Mouse (Mus musculus) heart, adult 2 months (tissue): ENCODE measurements around the gene Map2k5. TPM values are rescaled to one million over a fixed set of nuclear protein-coding genes. Genes with fewer than 3 reads are reported as not detected.

ENCODE experiments used
- DNase-seq, 2 experiments: peaks; one replicate each; pipeline ENCODE4 v3.0.0; 2021
- H3K27ac ChIP-seq: fragments of 200-600 bp; 2 replicates; pipeline ENCODE4 v1.8.1; 2022
- H3K27me3 ChIP-seq: fragments of 200-500 bp; 2 replicates; pipeline ENCODE4 v1.6.1; 2012; ENCODE audit warnings: mild to moderate bottlenecking, low read length, inconsistent platforms, mixed read lengths; ENCODE audit not compliant: control insufficient read depth, insufficient read depth
- H3K36me3 ChIP-seq: fragments of 200-500 bp; 2 replicates; pipeline ENCODE4 v1.6.1; 2012; ENCODE audit warnings: low read length, inconsistent platforms; ENCODE audit not compliant: control insufficient read depth, insufficient read depth
- H3K4me1 ChIP-seq: fragments of 200-500 bp; 2 replicates; pipeline ENCODE4 v1.6.1; 2011; ENCODE audit warnings: low read length; ENCODE audit not compliant: control insufficient read depth, insufficient read depth
- H3K4me3 ChIP-seq: fragments of 200-600 bp; 2 replicates; pipeline ENCODE4 v1.8.1; 2022
- H3K79me2 ChIP-seq: fragments of 200-500 bp; replicated peaks from 2 replicates; pipeline ENCODE4 v1.6.1; 2012; ENCODE audit warnings: mild to moderate bottlenecking, inconsistent platforms, low read length, moderate library complexity, mixed read lengths; ENCODE audit not compliant: control insufficient read depth, insufficient read depth
- H3K9ac ChIP-seq: fragments of 200-500 bp; 2 replicates; pipeline ENCODE4 v1.6.1; 2012; ENCODE audit warnings: low read depth, mild to moderate bottlenecking, control low read depth, inconsistent platforms, low read length, mixed read lengths
- CTCF ChIP-seq: fragments of 200-600 bp; IDR thresholded peaks from 2 replicates; pipeline ENCODE4 v1.8.1; 2022; ENCODE audit warnings: antibody characterized with exemption, mild to moderate bottlenecking, moderate library complexity
- EP300 ChIP-seq: fragments of 200-500 bp; IDR thresholded peaks from 2 replicates; pipeline ENCODE4 v1.6.1; 2011; ENCODE audit warnings: low read depth, low read length, control low read depth; ENCODE audit not compliant: insufficient read depth
- POLR2A ChIP-seq: fragments of 200-500 bp; IDR thresholded peaks from 2 replicates; pipeline ENCODE4 v1.6.1; 2011; ENCODE audit warnings: mild to moderate bottlenecking, low read depth, low read length, control low read depth; ENCODE audit not compliant: insufficient read depth
- WGBS: fragments of 180-500 bp; shearing (Covaris S2); methylation state at CpG from one replicate; pipeline ENCODE4 v1.1.7; 2018; 5-methylcytosine and 5-hydroxymethylcytosine counted together
- intact Hi-C: fragments of 180-260 bp; cut with DNase I; formaldehyde crosslinking; loops from one replicate; pipeline ENCODE4 v1.15.1; 2025
- polyA plus RNA-seq: library from polyadenylated mRNA; depleted of rRNA; stranded (reverse); fragments of >200 nt; gene quantifications from 2 replicates; pipeline ENCODE4 v1.2.3, GENCODE M21; 2012
- total RNA-seq, 2 experiments: library from RNA; stranded (reverse); gene quantifications; 2 replicates each; pipeline ENCODE4 v1.2.3; 2021

Gene Map2k5
- total and polyA plus RNA-seq, 3 experiments: 17.9 to 31.8 (median 20.7) TPM

DNA sequence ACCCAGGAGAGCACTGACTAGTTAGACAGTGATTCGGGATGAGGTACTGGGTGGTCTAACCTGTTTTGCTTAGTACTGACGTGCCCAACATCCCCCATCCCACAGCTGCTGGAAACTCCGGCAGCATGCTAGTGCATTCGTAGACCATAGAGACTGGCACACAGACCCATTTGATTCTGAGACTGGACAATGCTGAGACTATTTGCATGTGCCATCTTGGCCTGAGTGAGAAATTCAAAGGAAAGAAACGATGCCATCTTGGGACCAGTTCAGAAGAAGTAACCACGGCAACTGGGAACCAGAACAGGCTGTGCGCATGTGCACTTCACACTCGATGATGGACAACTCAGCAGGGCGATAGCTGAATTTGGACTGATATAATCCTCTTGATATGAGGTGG, 93.3 kb downstream of the Map2k5 start:
- Histone ChIP-seq H3K9ac (no peak overlapping the region), H3K27ac (no peak overlapping the region), H3K4me3 (no peak overlapping the region), H3K79me2 (no peaks in the 10 kb centered on the region), H3K27me3 (no peaks in the 10 kb centered on the region), H3K36me3 (no peaks in the 10 kb centered on the region), H3K4me1 (no peaks in the 10 kb centered on the region)
- no peak for DNase-seq
- intact Hi-C loops: no loop called here
- TF ChIP-seq POLR2A (no peak), EP300 (no peak), CTCF (no peak)
- WGBS: 93% methylated on average over 9 of the region's 9 CpGs

DNA sequence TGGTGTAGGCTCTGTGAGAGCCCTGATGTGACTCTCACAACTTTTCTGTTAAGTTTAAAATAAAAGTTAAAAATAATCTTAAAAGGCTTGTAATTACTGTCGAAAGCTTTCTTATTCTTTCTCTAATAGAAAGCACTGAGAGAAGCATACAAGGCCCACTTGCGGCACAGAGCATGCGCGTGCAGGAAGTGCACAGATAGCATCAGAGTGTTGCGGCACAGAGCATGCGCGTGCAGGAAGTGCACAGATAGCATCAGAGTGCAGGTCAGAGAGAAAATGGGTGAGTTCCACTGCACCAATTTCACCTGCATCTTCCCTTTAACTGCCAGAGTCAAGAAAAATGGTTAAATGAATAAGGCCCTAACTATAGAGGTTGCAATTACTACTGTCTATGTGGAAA, 95.7 kb downstream of the Map2k5 start:
- intact Hi-C loops: no loop called here
- Histone ChIP-seq H3K9ac (no peak overlapping the region), H3K4me1 (no peaks in the 10 kb centered on the region), H3K79me2 (no peaks in the 10 kb centered on the region), H3K27ac (no peak overlapping the region), H3K27me3 (no peaks in the 10 kb centered on the region), H3K36me3 (no peaks in the 10 kb centered on the region), H3K4me3 (no peak overlapping the region)
- TF ChIP-seq CTCF (no peak), POLR2A (no peak), EP300 (no peak)
- DNase-seq: no peak
- 92% methylated on average over 7 of the region's 7 CpGs for WGBS

DNA sequence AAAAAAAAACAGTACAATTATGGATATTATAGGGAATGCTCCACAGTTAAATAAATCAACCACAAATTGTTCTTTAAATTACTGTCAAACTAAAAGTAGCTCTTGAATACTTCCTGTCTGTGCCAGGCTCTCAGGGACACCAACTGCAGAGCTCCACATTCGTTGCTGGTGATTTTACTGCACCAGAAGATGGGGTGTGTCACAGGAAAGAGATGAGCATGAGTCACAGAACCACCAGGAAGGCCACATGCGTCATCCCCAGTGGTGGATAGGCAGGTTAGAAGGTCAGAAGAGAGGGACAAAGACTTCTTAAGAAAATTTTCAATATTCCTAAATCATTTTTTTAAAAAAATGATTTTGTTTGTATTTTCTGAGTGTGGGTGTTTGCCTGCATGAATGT, 96.6 kb downstream of the Map2k5 start:
- H3K36me3 ChIP-seq: no peaks in the 10 kb centered on the region
- H3K4me3 ChIP-seq: no peak overlapping the region
- no peaks in the 10 kb centered on the region for H3K79me2 ChIP-seq
- H3K9ac ChIP-seq: no peak overlapping the region
- 51% methylated on average over 2 of the region's 2 CpGs for WGBS
- H3K27ac ChIP-seq: no peak overlapping the region
- intact Hi-C loops: no loop called here
- H3K27me3 ChIP-seq: no peaks in the 10 kb centered on the region
- H3K4me1 ChIP-seq: no peaks in the 10 kb centered on the region
- DNase-seq: no peak
- no peak for TF ChIP-seq EP300
- no peak for TF ChIP-seq POLR2A
- TF ChIP-seq CTCF: no peak

DNA sequence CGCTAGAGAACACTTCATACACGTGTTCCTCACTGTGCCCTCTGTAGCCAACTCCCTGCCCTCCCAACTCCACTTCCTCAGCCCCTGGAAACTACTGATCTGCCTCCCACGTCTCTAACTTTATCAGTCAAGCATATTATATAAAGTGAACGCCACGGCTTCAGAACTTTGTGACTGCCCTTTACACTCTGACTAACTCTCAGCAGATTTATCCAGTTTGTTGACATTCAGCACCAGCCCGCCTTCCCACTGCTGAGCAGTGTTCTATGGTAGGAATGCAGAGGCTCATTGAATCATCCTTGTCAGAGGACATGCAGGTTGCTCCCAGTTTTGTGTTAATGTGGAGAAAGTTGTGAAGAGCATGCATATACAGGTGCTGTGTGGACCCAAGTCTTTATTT, 103.9 kb downstream of the Map2k5 start:
- H3K27ac ChIP-seq: no peak overlapping the region
- H3K4me1 ChIP-seq: no peaks in the 10 kb centered on the region
- H3K36me3 ChIP-seq: no peaks in the 10 kb centered on the region
- 73% methylated on average over 6 of the region's 6 CpGs for WGBS
- H3K4me3 ChIP-seq: no peak overlapping the region
- TF ChIP-seq EP300 (no peak), CTCF (no peak), POLR2A (no peak)
- H3K79me2 ChIP-seq: no peaks in the 10 kb centered on the region
- no peak for DNase-seq
- intact Hi-C loops: no loop called here
- no peaks in the 10 kb centered on the region for H3K27me3 ChIP-seq
- no peak overlapping the region for H3K9ac ChIP-seq

DNA sequence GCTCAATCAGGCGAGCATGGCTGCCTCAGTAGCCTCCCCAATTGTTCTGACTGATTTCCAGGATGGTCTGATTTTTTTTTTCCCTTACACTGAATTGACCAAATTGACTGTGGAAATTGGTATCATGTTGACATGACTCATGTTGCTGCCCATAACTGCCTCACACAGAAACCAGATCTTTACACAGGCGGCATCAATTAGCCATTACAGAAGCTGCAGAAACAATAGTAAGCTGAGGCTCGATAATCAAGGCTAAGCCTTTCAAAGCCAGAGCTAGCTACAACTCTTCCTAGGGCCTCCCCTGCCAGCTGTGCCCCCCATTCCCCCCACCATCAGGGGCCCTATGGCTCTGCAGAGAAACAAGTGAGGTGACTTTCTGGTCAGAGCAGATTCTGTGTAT, 107.9 kb downstream of the Map2k5 start:
- H3K27ac ChIP-seq: no peak overlapping the region
- DNase-seq: no peak
- no peak overlapping the region for H3K4me3 ChIP-seq
- WGBS: 88% methylated on average over 3 of the region's 3 CpGs
- intact Hi-C loops: no loop called here
- H3K9ac ChIP-seq: no peak overlapping the region
- TF ChIP-seq POLR2A (no peak), EP300 (no peak), CTCF (no peak)
- H3K4me1 ChIP-seq: no peaks in the 10 kb centered on the region
- no peaks in the 10 kb centered on the region for H3K27me3 ChIP-seq
- H3K36me3 ChIP-seq: no peaks in the 10 kb centered on the region
- H3K79me2 ChIP-seq: no peaks in the 10 kb centered on the region

DNA sequence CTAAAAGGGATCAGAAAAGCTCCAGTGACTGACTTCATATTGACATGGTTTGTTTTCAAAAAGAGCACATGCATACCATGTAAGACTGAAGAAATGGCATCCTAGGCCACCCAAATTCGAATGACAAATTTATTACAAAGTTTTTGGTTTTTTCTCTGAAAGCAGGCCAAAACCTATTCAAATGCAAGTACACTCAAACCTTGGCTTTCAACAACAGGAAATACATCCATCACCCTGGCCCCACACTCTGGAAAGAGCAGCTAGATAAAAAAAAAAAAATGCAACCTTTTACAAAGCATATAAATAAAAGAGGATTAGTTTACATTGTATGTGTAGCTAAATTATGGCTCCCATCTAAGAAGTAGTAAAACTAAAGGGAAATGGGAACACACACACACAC, 114.5 kb downstream of the Map2k5 start:
- no peak for TF ChIP-seq EP300
- TF ChIP-seq POLR2A: no peak
- TF ChIP-seq CTCF: no peak
- Histone ChIP-seq H3K36me3 (no peaks in the 10 kb centered on the region), H3K27ac (no peak overlapping the region), H3K27me3 (no peaks in the 10 kb centered on the region), H3K9ac (no peak overlapping the region), H3K79me2 (no peaks in the 10 kb centered on the region), H3K4me1 (peaks cover 4% of the 10 kb centered on the region), H3K4me3 (no peak overlapping the region)
- intact Hi-C loops: loop anchor here (5.0 kb wide), 1 partner anchor 71 kb away; no protein-coding TSS in a partner anchor
- 60% methylated on average over 1 of the region's 1 CpGs for WGBS
- DNase-seq: no peak
